Mouse (Mus musculus) layer of hippocampus, adult 9-11 months (tissue): Measurements from ENCODE around the gene Nt5c1a.
"Not testable (repeated sequence)": the region's sequence is repeated elsewhere in the genome, so short reads cannot be mapped to it uniquely, and the experiment has no call there.

Experiments
- DNase-seq: peaks from one replicate; pipeline ENCODE4 v3.0.0; 2022

Gene Nt5c1a

DNA sequence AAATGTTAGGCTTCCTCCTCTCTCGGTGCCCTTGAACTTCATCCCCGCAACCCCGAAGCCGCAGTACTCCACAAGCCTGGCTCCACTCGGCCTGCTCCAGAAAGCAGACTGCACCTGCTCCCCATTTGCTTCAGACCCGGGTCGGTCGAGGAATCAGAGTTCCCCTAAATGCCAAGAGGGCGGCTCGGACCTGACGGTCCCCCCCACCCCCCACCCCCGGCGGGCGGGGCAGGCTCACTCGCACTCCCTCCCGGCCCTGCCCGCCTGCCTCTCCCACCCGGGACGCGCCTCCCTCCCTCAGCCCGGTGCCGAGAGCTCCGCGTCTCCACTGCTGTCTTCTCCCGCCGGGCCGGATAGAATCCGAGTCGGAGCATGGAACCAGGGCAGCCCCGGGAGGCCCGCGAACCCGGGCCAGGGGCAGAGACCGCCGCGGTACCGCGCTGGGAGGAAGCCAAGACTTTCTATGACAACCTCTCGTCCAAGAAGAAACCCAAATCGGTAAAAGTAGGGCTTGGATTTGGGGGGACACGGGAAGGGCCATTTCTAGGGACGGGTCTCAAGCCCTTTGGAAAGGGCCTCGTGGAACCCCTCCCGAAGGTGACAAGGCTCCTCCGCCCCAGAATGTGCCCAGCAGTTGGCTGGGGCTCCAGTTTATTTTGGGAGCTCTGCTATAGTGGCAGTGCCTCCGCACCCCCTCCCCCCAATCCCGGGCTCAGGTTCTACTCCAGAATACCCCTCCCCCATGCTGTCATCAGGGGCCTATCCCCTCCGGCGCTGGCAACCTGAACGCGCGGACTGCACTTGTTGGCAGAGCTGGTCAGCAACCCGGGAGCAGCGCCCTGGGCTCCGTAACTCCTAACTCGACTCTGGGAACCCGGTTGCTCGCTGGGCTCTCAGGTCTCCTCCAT is at the start of gene Nt5c1a:
TSS of gene Nt5c1a (plus strand) at position 319 of the 908 bp plus-strand sequence.
- peak; percentile 21 for DNase-seq

DNA sequence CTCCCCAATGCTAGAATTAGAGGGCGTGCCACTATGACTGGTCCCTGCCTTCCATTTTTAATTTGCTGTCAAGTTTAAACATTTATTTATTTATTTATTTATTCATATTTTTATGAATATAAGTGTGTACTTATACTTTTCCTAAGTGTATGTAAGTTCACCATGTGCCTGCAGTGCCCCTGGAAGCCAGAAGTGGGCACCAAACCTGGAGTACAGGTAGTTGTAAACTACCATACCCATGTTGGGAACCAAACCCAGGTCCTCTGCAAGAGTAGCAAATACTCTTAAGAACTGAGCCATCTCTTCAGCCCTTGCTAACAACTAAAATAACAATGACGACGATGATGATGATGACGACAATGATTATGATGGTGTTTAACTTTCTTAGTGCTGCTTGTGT is 49.3 kb upstream of the Nt5c1a start:
- no peak for DNase-seq

DNA sequence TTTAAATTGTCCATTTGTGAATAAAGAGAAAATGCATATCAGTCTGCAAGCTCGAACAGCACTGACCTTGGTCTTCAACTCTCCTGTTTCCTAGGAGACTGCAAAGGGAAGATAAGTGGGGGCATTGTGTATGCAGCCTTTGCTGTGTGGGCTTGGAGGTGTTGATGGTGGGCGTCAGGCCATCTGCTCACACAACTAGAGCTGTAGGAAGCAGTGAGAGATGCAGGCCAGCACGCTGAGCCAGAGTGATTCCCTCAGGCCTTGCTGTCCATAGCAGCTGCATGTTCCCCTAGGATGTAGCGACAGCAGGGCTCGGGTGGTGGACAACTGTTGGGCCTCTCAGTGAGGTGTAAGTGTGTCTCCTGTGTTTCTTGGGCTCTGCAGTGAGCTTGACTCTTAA is 48.3 kb upstream of the Nt5c1a start:
- peak; percentile 86 for DNase-seq

DNA sequence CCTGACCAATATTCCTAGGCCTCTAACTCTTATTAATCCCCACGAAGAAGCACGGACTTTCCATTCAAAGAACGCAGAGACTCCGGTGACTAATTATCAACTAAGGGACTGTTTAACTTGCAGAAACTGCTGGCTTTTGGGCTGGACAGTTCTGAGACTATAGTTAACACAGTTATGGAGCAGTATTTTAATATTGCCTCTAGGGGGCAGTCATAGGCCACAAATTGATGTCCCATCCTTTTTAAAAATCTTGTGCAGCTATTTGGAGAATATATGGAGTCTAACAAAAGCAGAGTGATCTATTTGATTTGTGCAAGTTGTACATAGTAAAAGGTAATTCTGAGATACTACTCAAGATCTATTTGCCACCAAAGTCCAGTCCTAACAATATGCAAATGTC is 46.3 kb upstream of the Nt5c1a start:
- no peak for DNase-seq

DNA sequence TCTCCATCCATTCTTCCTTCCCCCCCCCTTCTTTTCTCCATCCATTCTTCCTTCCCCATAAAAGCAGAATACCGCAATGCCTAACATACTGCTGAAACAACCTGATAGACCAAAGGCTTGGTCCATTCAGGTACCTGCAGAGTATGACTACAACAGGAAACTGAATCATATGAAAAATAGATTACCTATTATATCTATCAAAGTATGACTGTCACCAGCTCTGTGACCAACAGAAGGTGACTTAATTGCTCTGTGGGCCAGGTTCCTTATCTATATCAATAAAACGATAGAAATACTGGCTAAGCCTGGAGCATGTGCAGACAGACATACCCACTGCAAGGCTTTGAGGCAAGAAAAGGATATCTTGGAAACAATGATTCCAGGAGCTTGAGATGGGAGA is 45.9 kb upstream of the Nt5c1a start:
- no peak for DNase-seq

DNA sequence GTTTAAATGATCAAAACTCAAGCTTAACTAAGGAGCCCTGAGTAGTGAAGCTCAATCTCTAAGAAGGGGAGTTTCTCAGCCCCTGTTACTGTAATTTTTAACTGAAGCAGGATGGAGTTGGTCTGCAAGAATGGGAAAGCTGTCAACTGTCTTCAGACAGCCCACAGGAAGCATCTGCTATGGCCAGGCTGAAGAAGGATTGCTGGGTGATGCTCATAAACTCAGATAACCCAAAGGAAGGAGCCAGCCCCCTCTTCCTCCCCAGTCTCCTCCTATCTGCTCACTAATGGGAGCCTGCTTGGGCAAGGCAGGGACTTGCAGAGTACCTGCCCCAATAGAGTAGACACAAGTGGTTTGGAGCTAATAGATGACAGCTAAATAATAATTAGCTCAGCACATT is 45.5 kb upstream of the Nt5c1a start:
- no peak for DNase-seq

DNA sequence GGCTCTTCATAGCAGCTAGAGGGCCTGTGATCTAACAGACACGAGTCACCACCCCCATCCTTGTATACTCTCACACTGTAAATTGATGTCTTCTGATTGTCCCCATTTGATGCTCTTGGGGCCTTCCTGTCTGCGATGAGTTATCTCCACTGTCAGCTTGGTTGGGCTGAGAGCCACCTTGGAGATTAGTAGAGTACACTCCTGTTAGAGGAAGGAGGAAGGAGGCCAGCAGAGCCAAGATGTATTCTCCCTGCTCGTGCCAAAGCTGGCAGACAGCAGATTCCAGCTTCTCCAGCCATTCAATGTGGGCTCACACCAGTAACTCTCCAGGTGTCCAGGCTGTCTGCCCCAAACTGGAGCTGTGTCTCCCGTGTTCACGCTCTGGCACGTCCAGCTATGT is 40.7 kb upstream of the Nt5c1a start:
- no peak for DNase-seq

DNA sequence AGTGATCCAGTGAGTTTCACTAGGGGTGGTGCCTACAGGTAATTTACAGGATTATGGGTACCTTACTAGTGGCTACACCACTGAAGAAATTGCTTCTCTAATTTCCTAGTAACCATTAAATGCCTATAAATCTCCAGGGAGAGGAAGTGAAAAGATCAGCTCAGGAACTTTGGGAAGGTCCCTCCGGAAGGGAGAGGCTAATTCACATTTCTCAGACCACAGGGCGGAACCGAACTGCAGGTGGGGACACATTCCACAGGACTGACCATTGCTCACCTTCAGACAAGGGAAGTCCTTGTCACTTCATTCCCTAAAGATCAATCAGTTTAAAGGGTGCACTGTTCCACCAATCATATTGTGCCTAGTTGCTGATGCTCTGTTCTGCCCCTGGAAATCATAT is 40.1 kb upstream of the Nt5c1a start:
- DNase-seq, result not testable (repeated sequence)

DNA sequence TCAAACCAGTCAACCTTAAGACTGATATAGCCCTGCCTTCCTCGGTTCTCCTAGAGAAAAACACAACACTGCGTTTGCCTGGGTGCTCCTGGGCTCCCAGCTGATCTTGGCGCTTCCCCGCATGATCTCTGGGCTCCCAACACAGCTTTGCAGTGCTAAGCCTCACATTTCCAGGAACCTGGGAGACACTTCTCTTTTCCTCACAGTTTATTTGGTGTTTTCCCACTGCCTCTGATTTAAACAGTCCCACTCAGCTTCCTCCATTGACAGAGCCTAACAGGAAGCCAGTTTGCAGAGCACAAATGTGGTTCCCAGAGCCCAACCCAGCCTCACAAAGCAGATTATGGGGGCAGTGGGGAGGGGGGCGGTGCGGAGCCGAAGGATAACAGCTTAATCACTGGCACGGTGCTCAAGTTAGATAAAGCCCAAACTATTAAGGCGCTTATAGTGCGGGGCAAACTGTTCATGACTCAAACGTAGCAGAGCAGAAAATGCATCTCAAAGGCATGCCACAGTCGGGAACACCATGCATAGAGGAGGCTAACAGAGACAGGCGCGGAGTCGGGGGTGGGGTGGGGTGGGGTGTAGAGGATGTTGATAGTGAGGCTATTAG is 38.9 kb upstream of the Nt5c1a start:
- no peak for DNase-seq

DNA sequence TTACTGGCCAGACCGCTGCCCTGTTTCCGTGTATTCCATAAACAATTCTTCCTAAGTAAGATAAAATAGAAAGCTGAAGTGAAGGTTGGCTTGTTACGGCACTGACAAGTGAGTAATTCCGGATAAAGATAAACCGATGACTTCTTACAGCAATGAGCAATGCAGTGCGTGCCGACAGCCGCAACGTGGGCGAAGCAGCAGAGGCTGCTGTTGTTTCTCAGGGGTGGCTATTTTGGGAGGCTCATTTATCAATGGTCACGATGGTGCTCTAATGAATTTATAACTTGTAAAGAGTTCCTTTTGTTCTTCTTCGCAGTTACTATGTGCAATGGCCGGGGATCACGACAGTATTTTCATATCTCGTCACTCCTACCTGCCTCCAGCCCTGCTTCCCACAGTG is 37.1 kb upstream of the Nt5c1a start:
- DNase-seq, result peak; percentile 77

DNA sequence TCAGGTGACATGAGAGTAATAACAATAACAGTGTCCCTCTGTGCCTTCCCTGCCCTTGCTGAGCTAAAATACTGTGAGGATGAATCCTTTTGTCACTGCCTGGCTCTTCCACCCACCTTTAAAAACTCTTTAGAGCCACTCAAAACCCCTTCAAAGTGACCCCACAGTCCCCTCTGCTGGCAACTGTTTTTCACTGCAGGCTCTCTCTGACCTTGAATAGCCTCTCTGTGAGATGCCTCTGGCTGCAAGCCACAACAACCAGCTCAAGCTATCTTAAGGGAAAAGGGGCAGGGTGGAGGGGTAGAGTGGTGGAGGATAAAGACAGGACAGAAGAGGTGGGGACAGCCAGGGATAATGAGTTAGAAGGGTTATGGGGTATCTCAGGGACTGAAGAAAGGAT is 29.5 kb upstream of the Nt5c1a start:
- no peak for DNase-seq

DNA sequence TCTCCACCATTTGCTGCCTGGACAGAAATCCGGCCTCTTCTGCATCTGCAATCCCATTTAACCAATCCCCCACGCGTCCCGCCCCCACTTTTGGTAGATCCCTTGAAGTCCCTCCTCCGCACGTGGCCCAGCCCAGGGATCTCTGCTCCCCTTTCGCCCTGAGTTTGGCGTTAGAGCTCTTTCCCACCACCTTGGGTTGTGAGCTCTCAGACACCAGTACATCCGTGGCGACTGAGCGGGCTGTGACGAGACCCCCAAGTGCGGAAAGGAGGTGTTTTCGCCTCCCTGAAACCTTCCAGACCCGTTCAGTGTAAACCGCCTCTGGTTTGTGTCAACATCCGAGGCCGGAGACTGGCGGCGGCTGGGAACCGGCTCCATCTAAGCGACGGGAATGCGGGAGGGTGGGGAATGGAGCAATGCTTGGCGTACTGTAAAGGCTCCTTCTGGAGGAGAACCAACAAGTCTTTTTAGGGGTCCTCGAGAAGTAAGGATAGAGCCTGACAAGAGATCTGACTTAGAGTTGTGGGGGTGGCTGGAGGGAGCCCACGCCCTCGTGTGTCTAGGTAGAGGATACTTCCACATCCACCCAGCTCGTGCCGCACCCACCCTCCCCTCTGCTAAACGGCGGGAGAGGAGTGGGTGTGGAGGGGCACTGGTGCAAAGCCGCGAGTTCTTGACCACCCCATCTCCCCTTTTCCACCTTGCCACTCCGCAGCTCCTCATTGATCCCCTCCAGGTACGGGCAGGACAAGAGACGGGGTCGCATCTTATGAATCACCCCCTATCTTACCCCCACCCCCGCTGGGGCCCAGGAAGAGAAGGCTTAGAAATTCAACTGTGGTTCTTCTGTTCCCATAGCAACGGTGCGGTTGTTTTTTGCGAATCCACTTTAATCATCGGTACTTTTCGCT is 18.7 kb upstream of the Nt5c1a start, which contains the start of gene Hpcal4:
TSS of gene Hpcal4 (plus strand) at position 900 of the 911 bp plus-strand sequence.
- peak; percentile 56 for DNase-seq

DNA sequence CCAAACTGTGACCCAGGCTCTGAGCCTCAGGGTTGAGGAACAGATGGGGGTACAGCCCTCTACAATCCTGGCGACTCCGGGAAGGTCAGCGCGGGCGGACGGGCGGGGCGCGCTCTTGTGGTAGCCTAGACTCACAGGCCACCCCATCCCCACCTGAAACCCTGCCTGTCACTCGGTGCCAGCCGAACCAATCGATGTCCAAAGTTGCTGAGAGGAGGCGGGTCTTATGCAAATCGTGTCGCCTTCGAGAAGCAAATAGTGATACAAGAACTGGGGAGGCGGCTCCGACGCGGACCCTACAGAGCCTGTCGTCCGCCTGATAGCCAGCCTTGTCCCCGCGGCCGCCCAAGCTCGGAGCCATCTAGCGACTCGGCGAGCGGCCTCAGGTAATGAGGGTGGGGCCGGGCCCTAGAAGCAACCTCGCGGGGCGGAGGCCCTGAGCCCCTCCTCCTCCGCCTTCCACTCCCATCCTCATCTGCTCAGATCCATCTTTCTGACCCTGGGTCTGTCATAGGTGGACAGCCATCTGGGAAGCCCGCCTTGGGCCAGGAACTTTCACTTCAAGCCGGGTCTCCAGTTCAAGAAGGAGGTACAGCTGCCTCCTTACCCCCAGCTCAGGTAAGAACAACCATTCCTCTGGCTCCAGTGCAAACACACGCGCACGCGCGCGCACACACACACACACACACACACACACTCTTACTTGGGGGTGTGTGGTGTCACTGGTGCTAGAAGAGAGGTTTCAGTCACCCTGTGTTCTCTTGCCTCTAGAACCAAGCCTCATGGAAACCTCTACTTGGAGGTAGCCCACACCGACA is 17.9 kb upstream of the Nt5c1a start:
- peak; percentile 92 for DNase-seq

DNA sequence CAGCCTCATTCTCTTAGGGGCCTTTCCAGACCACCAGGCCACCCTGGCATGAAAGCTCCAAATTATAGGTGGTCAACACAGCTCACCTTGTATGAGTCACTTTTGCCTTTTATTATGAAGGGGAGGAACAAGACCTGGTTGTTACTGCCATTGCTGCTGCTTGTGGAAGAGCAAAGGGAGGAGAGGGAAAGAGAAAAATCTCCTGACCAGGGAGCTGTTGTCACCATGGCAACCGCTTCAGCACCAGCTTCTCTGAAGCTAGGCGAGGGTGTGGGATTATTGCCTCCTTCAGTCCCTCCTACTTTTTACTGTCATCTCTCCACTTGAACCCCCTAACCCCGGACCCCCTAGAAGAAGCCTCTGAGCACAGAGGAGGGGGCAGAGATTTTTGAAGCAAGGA is 16.5 kb upstream of the Nt5c1a start:
- DNase-seq, result peak; percentile 62

DNA sequence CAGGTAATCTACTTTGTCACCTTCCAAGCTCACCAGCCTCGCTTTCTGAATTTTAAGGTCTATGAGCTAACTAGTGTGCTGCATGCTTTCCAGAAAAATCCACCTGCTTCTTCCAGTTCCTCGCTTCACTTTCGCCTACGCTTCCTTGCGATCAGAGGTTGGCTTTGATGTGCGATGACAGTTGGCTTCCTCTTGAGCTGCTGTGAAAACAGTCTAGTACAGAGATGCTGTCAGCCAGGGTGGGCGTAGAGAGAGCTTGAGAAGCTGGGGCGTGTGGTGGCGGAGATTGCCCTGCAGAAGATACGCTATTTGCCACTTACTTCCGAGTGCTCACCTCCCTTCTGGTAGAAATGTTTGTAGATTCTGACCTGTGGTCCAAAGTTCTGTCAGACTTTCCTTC is 9.0 kb upstream of the Nt5c1a start:
- peak; percentile 55 for DNase-seq

DNA sequence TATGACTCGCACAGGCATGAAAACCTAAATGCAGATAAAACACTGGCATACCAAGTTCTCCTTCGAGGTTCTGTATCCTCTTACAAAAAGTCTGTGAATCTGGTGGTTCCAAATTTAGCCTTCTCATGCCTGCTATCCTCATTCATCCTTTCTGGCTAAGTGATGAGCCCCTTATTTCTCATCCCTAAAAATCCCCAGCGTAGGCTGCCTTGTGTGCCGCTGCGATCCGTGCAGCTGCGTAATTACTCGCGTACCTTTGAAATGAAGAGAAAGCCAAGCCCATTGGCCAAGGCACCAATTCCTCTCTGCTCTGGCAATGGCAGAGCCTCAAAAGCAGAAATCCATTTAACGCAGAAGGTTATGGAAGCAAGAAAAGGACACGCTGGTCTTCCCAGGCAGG is 7.5 kb upstream of the Nt5c1a start:
- no peak for DNase-seq

DNA sequence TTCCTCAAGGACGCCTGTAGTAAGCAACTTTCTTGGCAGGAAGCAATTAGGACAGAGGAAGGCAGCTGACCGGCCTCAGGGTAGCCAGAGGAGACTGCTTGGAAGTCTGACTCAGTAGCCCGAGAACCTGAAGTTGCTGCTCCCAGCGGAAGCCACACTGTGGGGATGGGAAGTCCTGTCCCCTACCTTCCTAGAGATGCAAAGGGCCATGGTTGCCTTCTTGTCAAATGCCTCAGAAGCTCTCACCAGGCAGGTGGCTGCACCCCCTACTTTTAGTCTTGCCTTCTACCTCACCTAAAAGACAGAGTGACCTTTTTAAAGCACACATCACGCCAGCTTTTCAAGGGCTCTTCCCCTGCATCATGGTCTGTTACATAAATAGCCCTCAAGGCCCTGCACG is 4.6 kb upstream of the Nt5c1a start:
- DNase-seq, result no peak

DNA sequence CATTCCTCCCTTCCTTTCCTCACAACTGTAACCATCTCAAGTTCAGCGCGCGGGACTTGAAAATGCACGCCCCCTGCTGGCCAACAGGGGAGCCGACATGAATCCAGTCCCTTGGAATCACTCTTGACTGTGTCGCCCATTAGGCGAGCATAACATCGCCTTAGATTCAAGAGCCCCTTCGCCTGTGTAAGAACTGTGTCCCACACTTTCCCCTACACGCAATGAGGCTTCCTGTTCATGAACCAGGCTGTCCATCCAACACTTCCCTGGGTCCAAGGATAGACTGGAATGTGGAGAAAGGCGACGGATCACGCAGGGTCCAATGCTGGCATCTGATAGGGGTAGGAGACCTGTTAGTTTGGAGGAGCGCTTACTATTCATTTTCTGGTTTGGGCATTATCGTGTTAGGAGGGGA is 526 bp upstream of the Nt5c1a start:
- peak; percentile 42 for DNase-seq

DNA sequence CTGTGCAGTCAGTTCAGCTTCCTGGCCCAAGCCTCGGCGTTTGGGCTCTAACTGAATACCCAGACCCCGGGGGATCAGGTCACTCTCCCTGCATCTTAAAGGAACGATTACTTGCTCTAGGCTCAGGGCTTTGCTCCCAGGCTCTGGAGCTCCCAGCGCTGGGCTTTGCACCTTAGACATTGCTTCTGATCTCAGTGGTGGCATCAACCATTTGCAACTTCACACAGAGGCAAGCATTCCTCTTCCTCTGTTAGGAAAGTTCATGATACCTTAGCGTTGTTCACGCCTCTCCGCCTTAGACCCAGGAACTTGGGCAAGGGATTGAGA is 753 bp downstream of the Nt5c1a start:
- no peak for DNase-seq

DNA sequence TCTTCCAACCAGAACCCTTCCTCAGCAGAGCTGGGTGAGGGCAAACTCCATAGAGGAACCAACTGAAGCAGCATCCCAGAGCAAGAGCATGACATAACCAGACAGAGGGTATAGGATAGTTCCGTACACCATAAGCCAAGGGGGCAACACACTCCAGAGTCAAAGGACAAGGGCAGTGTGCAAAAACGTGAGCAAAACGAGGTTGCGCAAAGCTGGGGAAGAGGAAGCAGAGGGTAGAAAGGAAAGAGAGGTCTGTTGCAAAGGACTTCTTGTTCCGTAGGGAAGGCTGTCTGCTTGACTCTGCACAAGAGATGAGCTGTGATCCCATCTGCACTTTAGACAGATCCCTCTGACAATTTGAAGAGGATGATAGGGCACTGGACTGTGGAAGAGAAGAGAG is 6.0 kb downstream of the Nt5c1a start:
- no peak for DNase-seq

DNA sequence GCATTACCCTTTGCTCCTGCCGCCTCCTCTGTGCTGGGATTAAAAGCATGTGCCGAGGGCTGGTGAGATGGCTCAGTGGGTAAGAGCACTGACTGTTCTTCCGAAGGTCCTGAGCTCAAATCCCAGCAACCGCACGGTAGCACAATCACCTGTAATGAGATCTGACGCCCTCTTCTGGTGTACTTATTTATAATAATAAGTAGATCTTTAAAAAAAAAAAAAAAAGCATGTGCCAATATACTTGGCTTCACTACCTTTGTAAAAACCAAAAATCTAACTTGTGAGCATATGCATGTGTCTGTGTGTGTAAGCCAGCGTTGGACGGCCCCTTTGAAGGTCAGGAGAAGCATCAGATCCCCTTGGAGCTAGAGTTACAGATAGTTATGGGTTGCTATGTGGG is 9.7 kb downstream of the Nt5c1a start:
- DNase-seq, result no peak

DNA sequence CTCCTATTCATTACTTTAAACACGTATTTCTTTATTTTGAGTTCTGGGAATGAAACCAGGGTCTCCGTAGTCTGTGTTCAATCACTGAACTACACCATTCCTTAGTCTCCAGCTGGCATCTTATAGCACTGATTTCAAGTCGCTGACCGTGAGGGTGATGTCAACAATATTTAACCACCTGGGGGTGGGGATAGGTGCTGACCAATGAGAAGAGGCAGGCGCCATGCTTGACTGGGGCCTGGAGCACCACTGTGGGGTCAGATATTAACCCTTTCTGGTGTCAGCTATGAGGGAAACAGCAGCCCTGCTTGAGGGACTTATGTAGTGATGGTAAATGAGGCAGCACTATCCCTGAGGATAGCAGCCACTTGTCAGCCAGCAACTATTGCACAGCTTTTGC is 10.1 kb downstream of the Nt5c1a start:
- no peak for DNase-seq

DNA sequence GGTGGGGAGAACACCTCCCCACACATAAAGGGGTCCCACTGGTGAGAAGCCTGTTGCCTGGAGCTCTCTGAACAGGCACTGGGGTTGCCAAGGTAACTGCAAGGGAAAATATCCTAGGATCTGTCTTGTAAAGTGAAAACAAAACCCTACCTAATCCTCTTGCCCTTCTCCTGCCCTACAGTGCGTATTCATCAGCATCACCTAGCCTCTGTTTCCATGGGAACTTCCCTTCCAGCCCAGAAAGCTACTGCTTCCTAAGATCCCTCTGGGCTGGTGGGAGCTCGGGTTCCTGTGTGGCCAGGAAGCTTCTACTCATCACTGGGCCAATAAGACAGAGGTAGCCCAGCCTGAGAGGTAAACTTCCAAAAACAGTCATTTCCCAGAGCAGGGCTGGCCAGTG is 11.0 kb downstream of the Nt5c1a start:
- DNase-seq, result no peak
